Mouse (Mus musculus): ENCODE measurements around the gene Calhm3. TPM values are rescaled to one million over a fixed set of nuclear protein-coding genes. Genes with fewer than 3 reads are reported as not detected.

The Calhm3 gene
- polyA plus RNA-seq, 1 experiment from 2014 or later, result not detected

- H3K4me2 ChIP-seq, result no peak overlapping the region
- no peaks in the 10 kb centered on the region for H3K9me3 ChIP-seq (replicated peaks; ENCODE audit: control insufficient read depth, low read length)
- H3K27ac ChIP-seq (ENCODE audit: low read depth, low read length), result no peak overlapping the region
- no peaks in the 10 kb centered on the region for H3K36me3 ChIP-seq (ENCODE audit: control insufficient read depth, insufficient read depth, low read length)
- no peak overlapping the region for H3K4me3 ChIP-seq (ENCODE audit: low read depth, low read length)
- 0 out of 2 replicates have a peak, but pooled peaks have one; percentile 31 for ATAC-seq (replicated peaks; ENCODE audit: insufficient number of reproducible peaks, low FRiP score, low TSS enrichment)
- H3K9ac ChIP-seq (ENCODE audit: low read depth, low read length), result no peak overlapping the region
- WGBS (ENCODE audit: insufficient replicate concordance), result 68% methylated on average over 11 of the region's 11 CpGs
- H3K4me1 ChIP-seq (ENCODE audit: control insufficient read depth, insufficient read depth, low read length), result peaks cover 5% of the 10 kb centered on the region; the same call in 1 of the 2 replicates
- H3K27me3 ChIP-seq (ENCODE audit: control insufficient read depth, insufficient read depth, low read length), result no peaks in the 10 kb centered on the region
Measured at GRCm38 (mm10) chr19:47188515-47189128, 31.1 kb upstream of the Calhm3 start.

- H3K4me1 ChIP-seq (ENCODE audit: control insufficient read depth, insufficient read depth, low read length), result peaks cover 5% of the 10 kb centered on the region; the same call in 1 of the 2 replicates
- peaks cover under 1% of the 10 kb centered on the region for H3K27me3 ChIP-seq (ENCODE audit: control insufficient read depth, insufficient read depth, low read length)
- H3K9ac ChIP-seq (ENCODE audit: low read depth, low read length), result no peak overlapping the region
- H3K27ac ChIP-seq (ENCODE audit: low read depth, low read length), result no peak overlapping the region
- H3K4me2 ChIP-seq, result no peak overlapping the region
- WGBS (ENCODE audit: insufficient replicate concordance), result 42% methylated on average over 15 of the region's 15 CpGs
- ATAC-seq (replicated peaks; ENCODE audit: insufficient number of reproducible peaks, low FRiP score, low TSS enrichment), result no peak
- H3K4me3 ChIP-seq (ENCODE audit: low read depth, low read length), result no peak overlapping the region
- no peaks in the 10 kb centered on the region for H3K36me3 ChIP-seq (ENCODE audit: control insufficient read depth, insufficient read depth, low read length)
- H3K9me3 ChIP-seq (replicated peaks; ENCODE audit: control insufficient read depth, low read length), result peaks cover 6% of the 10 kb centered on the region
Measured at GRCm38 (mm10) chr19:47186514-47187275, 29.1 kb upstream of the Calhm3 start.

GRCm38 (mm10) chr19:47184736-47185135, 27.2 kb upstream of the Calhm3 start:
- no peaks in the 10 kb centered on the region for H3K36me3 ChIP-seq (ENCODE audit: control insufficient read depth, insufficient read depth, low read length)
- peaks cover 17% of the 10 kb centered on the region for H3K27me3 ChIP-seq (ENCODE audit: control insufficient read depth, insufficient read depth, low read length)
- H3K27ac ChIP-seq (ENCODE audit: low read depth, low read length), result no peak overlapping the region
- ATAC-seq (replicated peaks; ENCODE audit: insufficient number of reproducible peaks, low FRiP score, low TSS enrichment), result no peak
- H3K4me2 ChIP-seq, result no peak overlapping the region
- WGBS (ENCODE audit: insufficient replicate concordance), result 55% methylated on average over 4 of the region's 4 CpGs
- H3K4me3 ChIP-seq (ENCODE audit: low read depth, low read length), result no peak overlapping the region
- H3K9ac ChIP-seq (ENCODE audit: low read depth, low read length), result no peak overlapping the region
- peaks cover 5% of the 10 kb centered on the region; the same call in 1 of the 2 replicates for H3K4me1 ChIP-seq (ENCODE audit: control insufficient read depth, insufficient read depth, low read length)
- H3K9me3 ChIP-seq (replicated peaks; ENCODE audit: control insufficient read depth, low read length), result peaks cover 8% of the 10 kb centered on the region

GRCm38 (mm10) chr19:47184221-47184620, 26.7 kb upstream of the Calhm3 start:
- no peak overlapping the region for H3K27ac ChIP-seq (ENCODE audit: low read depth, low read length)
- H3K4me2 ChIP-seq, result no peak overlapping the region
- 61% methylated on average over 8 of the region's 8 CpGs for WGBS (ENCODE audit: insufficient replicate concordance)
- H3K27me3 ChIP-seq (ENCODE audit: control insufficient read depth, insufficient read depth, low read length), result peaks cover 23% of the 10 kb centered on the region
- peaks cover 8% of the 10 kb centered on the region for H3K9me3 ChIP-seq (replicated peaks; ENCODE audit: control insufficient read depth, low read length)
- H3K4me1 ChIP-seq (ENCODE audit: control insufficient read depth, insufficient read depth, low read length), result peaks cover 5% of the 10 kb centered on the region; the same call in 1 of the 2 replicates
- H3K9ac ChIP-seq (ENCODE audit: low read depth, low read length), result no peak overlapping the region
- no peak overlapping the region for H3K4me3 ChIP-seq (ENCODE audit: low read depth, low read length)
- H3K36me3 ChIP-seq (ENCODE audit: control insufficient read depth, insufficient read depth, low read length), result no peaks in the 10 kb centered on the region
- no peak for ATAC-seq (replicated peaks; ENCODE audit: insufficient number of reproducible peaks, low FRiP score, low TSS enrichment)

GRCm38 (mm10) chr19:47180011-47180410, 22.4 kb upstream of the Calhm3 start:
- no peaks in the 10 kb centered on the region for H3K36me3 ChIP-seq (ENCODE audit: control insufficient read depth, insufficient read depth, low read length)
- WGBS (ENCODE audit: insufficient replicate concordance), result 19% methylated on average over 8 of the region's 8 CpGs
- no peak for ATAC-seq (replicated peaks; ENCODE audit: insufficient number of reproducible peaks, low FRiP score, low TSS enrichment)
- H3K4me2 ChIP-seq, result no peak overlapping the region
- no peak overlapping the region for H3K27ac ChIP-seq (ENCODE audit: low read depth, low read length)
- peaks cover 8% of the 10 kb centered on the region for H3K9me3 ChIP-seq (replicated peaks; ENCODE audit: control insufficient read depth, low read length)
- H3K4me1 ChIP-seq (ENCODE audit: control insufficient read depth, insufficient read depth, low read length), result no peaks in the 10 kb centered on the region
- H3K9ac ChIP-seq (ENCODE audit: low read depth, low read length), result no peak overlapping the region
- no peak overlapping the region for H3K4me3 ChIP-seq (ENCODE audit: low read depth, low read length)
- peaks cover 42% of the 10 kb centered on the region for H3K27me3 ChIP-seq (ENCODE audit: control insufficient read depth, insufficient read depth, low read length)

- H3K27ac ChIP-seq (ENCODE audit: low read depth, low read length), result no peak overlapping the region
- peaks cover 42% of the 10 kb centered on the region for H3K27me3 ChIP-seq (ENCODE audit: control insufficient read depth, insufficient read depth, low read length)
- peak; percentile 41; the same call in 1 of the 2 replicates for ATAC-seq (replicated peaks; ENCODE audit: insufficient number of reproducible peaks, low FRiP score, low TSS enrichment)
- H3K9me3 ChIP-seq (replicated peaks; ENCODE audit: control insufficient read depth, low read length), result peaks cover 8% of the 10 kb centered on the region
- 0% methylated on average over 27 of the region's 42 CpGs for WGBS (ENCODE audit: insufficient replicate concordance)
- H3K36me3 ChIP-seq (ENCODE audit: control insufficient read depth, insufficient read depth, low read length), result no peaks in the 10 kb centered on the region
- H3K9ac ChIP-seq (ENCODE audit: low read depth, low read length), result peak overlapping the region; percentile 34; the same call in 1 of the 2 replicates
- no peaks in the 10 kb centered on the region for H3K4me1 ChIP-seq (ENCODE audit: control insufficient read depth, insufficient read depth, low read length)
- H3K4me2 ChIP-seq, result peak overlapping the region; percentile 85
- peak overlapping the region; percentile 50 for H3K4me3 ChIP-seq (ENCODE audit: low read depth, low read length)
Measured at GRCm38 (mm10) chr19:47179272-47179809, 21.8 kb upstream of the Calhm3 start.

- Histone ChIP-seq H3K36me3 (ENCODE audit: control insufficient read depth, insufficient read depth, low read length) (no peaks in the 10 kb centered on the region), H3K27ac (ENCODE audit: low read depth, low read length) (no peak within 1 kb of the TSS), H3K27me3 (ENCODE audit: control insufficient read depth, insufficient read depth, low read length) (peaks cover 42% of the 10 kb centered on the region), H3K9ac (ENCODE audit: low read depth, low read length) (peak within 1 kb of the TSS; percentile 59; the same call in 1 of the 2 replicates), H3K9me3 (replicated peaks; ENCODE audit: control insufficient read depth, low read length) (peaks cover 8% of the 10 kb centered on the region), H3K4me1 (ENCODE audit: control insufficient read depth, insufficient read depth, low read length) (no peaks in the 10 kb centered on the region), H3K4me3 (ENCODE audit: low read depth, low read length) (peak within 1 kb of the TSS; percentile 50), H3K4me2 (peak within 1 kb of the TSS; percentile 85)
- WGBS (ENCODE audit: insufficient replicate concordance), result under 1% methylated on average over 76 of the region's 98 CpGs
- peak; percentile 39; the same call in 1 of the 2 replicates for ATAC-seq (replicated peaks; ENCODE audit: insufficient number of reproducible peaks, low FRiP score, low TSS enrichment)
Measured at GRCm38 (mm10) chr19:47178431-47179271, 21.1 kb upstream of the Calhm3 start, which contains the start of gene Neurl1a. Gene Neurl1a (plus strand): TSS chr19:47178820.

- Histone ChIP-seq H3K9ac (ENCODE audit: low read depth, low read length) (no peak overlapping the region), H3K27me3 (ENCODE audit: control insufficient read depth, insufficient read depth, low read length) (peaks cover 42% of the 10 kb centered on the region), H3K27ac (ENCODE audit: low read depth, low read length) (no peak overlapping the region), H3K4me1 (ENCODE audit: control insufficient read depth, insufficient read depth, low read length) (no peaks in the 10 kb centered on the region), H3K4me3 (ENCODE audit: low read depth, low read length) (peak overlapping the region; percentile 50), H3K4me2 (peak overlapping the region; percentile 85), H3K36me3 (ENCODE audit: control insufficient read depth, insufficient read depth, low read length) (no peaks in the 10 kb centered on the region), H3K9me3 (replicated peaks; ENCODE audit: control insufficient read depth, low read length) (peaks cover 8% of the 10 kb centered on the region)
- no peak for ATAC-seq (replicated peaks; ENCODE audit: insufficient number of reproducible peaks, low FRiP score, low TSS enrichment)
- WGBS (ENCODE audit: insufficient replicate concordance), result 19% methylated on average over 10 of the region's 10 CpGs
Measured at GRCm38 (mm10) chr19:47178001-47178400, 20.4 kb upstream of the Calhm3 start.
